Mouse (Mus musculus) right cerebral cortex, postnatal 36 days (tissue): Measurements from ENCODE around the gene Rbms3.

Experiments
- DNase-seq, 2 experiments: peaks; one replicate each; pipeline ENCODE4 v3.0.0; 2022; ENCODE audit warnings: low spot score in 2 of 2, mixed read lengths in 1 of 2

Rbms3 gene

DNA sequence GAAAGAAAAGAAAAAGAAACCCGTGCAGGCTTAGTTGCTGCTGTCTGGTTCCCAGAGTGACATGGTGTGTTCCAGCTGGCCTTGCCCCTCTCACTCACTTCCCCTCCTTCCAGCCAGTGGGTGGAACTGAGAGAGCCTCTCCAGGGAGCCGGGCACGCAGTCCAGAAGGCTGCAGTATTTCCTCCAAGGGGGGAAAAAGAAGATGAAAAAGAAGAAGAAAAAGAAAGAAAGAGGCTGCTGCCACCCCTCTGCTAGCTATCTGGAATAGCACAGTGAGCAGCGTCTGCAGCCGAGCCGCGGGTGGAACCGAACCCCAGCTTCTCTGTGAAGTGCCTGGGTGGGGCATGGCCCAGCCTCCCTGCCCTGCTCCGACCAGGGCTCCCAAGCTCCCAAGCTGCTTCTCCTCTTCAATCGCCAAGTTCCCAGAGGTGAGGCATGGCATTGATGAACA is 377.3 kb downstream of the Rbms3 start:
- DNase-seq, result no peak

DNA sequence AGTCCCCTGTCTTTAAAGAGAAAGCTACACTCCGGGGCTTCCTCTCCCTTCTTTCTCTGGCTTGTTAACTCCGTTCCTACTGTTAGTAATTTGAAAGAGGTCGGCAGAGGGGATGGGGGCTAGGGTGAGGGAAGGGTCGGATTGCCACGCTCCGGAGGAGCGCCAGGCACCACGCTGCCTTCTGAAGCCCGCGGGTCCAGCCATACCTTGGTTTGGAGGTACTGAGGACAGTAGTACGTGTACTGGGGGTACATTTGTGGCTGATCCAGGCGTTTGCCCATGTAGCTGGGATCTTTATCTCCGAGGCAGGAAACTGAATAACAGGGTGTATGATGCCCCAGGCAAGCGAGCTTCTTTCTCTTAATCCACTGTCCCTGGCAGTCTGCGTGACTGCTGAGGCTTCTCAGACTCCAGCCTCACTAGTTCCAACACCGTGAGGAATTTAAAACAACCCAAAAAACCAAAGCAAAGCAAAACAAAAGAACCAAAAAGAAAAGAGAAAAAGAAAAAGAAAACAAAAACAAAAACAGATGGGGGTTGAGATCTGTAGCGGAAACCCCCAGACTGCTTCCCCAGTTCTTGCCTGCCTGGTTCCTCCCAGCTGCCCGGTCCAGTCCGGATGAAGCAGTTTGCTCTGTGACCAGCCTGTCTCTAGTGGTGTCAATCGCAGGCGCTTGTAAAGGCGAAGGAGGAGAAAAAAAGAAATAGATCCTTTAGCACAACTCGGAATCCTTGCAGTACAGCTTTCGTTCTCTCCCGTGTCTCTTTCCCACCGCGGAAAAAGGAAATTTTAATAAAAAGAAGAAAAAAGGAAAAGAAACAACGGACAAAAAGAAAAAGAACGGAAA is 378.0 kb downstream of the Rbms3 start:
- no peak for DNase-seq

DNA sequence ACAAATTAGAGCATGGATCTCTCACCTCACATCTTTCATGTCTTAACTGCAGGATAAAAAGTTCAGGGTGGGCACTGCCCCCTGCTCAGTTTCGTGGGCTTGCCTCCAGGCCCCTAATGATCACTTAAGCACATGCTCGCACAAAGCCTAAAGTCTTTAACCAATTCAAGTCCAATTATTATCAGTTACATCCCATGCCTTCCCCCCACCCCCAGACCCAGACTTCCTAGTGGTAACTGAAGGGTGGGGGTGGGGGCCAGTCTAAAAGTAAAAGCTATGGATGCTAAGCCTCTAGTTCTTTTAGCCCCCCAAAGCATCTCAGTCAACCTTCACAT is 378.9 kb downstream of the Rbms3 start:
- DNase-seq, result no peak

DNA sequence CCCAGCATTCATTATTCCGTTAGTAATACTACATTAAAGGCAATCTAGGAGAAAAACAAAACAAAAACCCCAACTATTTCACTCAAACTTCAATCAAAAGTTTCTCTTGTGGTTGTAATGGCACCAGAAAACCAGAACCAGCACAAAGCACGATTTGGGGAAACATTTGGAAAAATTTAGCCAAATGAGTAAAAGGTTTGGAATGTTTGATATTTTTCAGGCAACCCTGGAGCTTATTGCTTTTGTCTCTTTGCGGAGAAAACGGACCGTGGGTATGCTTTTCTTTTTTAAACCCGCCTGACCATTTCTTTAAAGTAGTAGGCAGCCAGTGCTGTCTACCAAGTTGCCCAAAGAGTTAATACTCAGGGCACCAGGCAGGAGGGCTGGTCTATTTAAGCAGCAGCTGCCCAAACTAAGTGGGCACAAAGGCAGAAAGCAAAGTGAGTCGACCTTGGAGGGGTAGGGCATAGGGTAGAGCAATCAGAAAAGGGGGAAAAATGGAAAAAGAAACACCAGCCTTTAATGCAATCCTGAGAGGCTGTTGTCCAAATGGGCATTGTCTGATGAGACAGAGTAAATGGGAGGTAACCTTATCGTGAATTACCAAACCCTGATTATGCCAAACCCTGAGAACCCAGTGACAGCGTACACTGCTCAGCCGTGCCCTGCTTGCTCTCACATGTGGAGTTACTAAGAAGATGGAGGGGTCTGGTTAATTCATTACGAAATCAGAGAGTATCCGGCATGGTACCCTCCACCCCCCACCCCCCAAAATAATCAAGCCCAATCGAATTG is 379.5 kb downstream of the Rbms3 start:
- no peak for DNase-seq

DNA sequence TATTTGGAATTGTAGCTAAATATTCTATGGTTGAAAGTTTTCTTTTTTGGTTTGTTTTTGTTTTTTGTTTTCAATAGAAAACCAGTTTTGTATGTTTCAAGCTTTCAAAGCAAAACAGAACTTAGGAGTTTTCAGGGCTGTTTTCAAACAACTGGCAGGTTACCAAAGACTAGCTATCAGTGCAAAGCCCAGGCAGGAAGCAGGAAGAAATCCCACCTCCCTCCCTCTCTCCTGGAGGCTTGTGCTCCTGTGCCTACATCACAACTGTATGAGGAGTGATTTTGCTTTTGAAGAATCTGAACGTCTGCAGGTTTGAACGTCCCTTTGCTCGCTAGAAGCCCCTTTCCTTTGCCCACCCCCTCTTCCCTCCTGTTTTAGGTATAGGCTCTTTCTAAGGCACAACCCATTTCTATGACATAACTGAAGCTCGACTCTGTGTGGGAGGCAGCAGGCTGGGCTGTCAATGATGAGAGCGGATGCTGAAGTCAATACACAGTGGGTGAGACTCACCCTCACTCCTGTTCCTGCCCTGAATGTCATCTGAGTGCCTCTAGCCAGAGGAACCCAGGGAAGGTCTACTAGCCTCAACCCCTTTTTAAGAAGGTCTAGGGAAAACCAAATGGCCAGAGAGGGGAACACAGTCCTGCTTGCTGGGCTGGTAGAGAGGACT is 382.3 kb downstream of the Rbms3 start:
- no peak for DNase-seq

DNA sequence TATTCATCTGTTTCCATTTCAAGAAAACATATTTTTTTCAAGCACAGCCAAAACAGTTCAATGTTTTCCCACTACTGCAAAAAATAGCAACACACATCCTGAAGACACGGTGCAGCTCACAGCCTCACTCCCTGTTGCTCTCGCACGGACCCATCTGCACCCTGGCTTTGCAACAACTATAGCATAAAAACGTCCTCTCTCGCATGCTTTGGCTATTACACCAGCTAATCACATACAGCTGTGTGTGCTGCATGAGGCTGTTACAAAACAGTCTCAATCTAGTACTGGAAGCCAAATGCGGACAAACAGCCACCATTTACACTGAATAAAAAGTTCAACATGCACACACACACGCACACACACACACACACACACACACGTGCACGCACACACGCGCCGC is 383.5 kb downstream of the Rbms3 start:
- no peak for DNase-seq

DNA sequence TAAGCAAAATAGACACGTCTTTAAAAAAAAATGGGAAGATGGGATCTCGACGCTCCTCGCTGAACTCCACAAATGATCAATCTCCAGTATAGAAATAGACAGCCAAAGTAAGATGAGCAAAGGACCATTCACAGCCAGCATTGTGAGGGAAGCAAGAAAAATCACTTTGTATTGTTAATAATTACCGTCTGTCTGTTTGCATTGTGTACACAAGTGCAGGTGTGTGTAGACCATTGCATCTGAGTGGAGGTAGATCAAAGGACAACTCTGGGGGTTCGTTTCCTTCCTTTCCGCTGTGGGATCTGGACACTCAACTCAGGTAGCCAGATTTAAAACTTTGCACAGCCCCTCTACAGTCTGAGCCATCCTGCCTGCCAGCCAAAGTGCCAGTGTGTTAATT is 386.3 kb downstream of the Rbms3 start:
- DNase-seq, result no peak

DNA sequence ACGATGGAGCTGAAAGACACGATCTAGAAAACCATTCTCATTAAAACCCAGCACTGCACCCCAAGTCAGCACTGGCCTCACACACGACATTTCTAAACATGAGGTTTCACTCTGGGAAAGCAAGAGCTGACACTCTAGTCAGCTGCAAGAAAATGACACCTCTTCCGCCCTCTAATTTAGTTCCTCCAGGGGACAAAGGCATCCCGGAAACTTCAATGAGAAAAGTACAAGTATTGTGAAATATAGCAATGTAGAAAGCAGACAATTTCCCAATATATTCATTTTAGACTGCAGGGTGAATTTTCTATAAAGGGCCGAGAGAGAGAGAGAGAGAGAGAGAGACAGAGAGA is 395.0 kb downstream of the Rbms3 start:
- DNase-seq, result no peak

DNA sequence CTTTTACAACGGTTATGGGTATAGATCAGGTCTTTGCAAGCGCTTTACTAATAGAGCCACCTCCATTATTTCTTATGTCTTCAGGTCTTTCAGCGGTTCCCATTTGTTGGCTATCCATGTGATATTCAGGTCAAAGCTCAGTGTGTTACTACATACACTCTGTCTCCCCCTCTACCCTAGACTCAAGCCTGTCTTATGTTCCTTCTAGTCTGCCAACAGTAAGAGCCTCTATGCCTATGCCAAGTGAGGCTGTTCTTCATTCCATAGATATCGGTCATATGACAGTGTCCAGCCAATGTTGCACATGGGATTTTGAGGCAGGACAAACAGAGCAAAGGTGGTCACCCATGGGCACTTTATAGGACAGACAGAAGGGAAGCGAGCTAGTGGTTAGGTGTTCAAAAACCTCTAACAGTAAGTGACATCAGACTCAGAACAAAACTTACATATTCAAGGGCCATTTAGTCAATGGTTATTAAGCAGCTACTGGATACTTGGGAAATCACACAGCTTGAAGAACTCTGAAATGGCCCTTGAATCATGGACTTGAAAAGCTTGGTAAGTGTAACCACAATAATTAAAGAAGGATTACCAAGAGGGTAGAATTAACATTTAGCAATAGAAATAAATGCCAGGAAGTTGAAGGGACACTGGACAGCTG is 395.5 kb downstream of the Rbms3 start:
- no peak for DNase-seq

DNA sequence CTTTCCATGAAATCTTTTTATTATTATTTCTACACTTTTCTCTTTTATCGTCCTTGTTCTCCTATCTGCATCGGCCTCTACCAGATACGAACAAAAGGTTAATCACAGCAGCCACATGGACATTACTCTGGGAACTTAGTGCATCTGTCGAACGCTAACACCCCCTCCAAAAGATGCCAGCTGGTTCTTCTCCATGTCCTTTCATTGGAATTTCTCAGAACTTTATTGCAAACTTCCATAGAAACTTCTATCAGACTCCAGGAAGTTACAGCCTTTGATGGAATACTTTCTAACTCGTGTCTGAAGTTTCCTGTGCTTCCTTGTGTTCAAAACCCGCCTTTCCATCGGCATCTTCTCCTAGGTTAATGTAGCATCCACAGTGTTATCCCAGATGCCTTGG is 407.0 kb downstream of the Rbms3 start:
- DNase-seq, result no peak

DNA sequence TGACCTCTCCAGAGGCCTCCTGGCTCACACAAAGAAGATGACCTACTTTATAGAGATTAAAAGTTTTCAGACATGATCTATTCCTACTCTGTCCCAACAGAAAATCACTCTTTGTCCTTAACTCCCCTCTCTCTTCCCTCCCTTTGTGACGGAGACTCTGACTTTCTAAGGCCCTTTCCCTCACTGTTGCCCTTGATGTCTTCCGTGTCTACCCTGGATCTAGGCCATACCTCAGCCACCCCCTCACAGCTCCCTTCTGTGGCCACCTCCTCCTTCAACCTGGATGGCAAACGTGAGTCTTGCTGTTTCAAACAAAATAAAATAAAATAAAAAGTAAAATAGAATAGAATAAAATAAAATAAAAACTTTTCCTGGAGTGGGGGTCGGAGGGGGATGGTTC is 408.2 kb downstream of the Rbms3 start:
- no peak for DNase-seq

DNA sequence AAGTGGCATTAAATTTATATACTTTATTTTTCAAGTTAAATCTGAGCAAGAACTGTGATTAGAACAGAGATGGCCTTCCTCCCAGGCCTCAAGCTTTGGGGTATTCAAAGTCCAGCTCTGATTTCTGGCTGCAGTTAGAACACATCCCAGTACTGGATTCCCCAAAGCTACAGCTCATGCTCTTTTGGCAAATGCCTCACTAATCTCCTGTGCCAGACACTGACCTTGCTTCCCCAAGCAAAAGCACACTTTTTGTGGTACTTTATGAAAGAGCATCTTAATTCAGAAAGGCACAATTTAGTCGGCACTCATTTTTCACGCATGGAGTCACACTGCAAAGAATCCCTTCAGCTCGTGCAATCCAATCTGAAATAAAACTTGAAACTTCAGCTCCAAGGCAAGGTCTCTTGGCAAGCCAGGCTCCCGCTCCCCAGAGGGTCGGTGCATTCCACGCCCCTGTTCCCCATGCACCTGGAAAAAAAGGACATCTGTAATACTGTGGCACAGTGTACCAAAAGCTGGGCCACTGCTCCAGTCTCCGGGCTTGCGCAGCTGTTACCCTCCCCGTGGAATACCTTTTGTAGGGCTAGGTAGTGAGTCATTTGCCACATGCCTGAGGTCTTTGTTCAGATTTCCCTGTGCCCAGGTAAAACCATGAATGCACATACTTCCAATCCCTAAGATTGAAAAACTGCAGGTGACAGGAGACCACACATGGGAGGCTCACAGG is 413.5 kb downstream of the Rbms3 start:
- no peak for DNase-seq

DNA sequence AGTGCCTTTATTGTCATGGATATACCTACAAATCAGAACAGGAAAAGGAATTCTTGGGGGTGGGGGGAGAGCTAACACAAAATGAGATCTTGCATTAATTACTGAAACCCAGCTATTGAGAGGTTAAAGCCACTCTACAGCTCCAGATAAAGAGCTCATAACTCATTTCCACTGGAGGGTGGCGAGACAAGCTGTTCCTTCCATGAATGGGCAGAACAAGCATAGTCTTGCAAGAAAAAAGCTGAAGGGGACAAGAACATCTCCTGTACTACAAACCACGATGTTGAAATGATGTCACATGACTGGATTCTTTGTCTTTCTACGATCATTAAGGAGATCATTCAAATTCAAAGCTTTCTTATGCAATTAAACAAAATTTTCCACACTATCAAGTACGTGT is 417.7 kb downstream of the Rbms3 start:
- no peak for DNase-seq

DNA sequence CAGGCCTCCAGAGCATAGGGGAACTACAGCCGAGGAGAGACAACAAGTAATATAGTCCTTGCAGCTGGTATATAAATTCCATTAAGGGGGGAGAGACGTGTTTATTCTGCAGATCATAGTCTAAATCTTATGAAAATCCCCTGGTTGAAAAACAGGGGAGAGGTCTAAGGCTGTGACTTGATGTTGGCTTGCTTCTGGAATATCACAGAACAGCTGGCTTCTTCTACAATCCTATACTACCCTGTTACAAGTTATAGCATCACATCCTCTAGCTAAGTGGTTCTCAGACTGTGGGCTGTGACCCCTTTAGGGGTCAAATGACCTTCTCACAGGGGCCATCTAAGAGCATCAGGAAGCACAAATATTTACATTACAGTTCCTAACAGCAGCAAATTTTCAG is 419.4 kb downstream of the Rbms3 start:
- no peak for DNase-seq

DNA sequence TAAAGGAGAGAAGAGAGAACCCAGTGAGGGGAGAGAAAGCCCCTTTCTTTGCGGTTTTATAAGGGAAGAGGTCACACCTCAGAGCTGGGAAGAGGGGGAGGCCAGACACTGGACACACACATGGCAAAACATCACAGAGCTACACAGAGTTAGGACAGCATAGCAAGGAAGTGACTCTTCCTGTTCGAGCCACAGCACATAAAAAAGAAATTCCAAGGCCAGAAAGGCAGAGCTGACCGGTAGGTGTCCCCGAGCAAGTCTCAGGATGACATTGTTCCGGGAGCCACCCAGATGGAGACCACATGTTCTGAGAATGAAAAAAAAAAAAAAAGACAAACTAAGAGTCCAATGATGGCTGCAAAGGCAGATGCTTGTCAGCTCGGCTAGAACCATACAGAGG is 424.3 kb downstream of the Rbms3 start:
- DNase-seq, result no peak

DNA sequence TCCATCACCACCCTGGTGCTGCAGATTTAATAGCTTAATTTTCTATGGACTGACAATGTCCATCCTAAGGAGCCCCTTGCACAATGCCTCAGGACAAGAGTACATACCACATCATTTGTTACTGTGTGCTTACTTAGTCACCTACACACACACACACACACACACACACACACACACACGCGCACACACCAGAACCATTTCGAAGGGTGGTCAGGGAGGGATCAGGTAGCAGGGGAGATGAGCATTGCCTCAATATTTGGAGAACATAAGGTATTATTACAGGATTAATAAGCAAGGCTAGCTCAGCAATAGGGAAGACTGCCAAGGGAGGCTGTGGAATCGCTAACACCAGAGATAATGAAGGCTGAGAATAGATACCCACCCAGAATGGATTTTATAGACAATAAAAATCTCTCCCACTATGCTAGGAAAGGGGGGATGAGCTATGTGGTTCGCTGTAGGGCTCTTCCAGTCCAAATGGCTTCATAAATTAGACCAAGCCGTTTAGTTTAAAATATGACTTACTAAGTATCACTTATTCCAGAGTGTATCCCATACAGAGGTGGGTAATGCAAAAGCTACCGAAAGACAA is 429.6 kb downstream of the Rbms3 start:
- DNase-seq, result no peak

DNA sequence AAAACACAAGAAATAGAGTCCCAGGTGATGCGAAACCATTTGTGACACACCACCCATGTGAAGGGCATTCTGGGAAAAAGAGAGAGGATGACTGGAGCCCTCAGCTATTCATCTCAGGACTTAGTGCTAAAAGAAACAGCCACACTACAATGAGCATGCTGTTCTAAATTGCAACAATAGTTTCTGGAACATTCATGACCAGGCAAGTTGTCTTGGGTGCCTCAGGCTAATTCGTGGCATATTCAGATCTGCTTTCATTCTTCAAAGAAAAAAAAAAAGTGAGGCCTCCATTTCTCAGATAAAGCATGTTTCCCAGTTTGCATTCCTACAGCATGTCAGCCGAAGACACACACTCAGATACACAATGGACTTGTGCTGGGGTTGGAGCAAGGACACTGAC is 432.2 kb downstream of the Rbms3 start:
- DNase-seq, result no peak

DNA sequence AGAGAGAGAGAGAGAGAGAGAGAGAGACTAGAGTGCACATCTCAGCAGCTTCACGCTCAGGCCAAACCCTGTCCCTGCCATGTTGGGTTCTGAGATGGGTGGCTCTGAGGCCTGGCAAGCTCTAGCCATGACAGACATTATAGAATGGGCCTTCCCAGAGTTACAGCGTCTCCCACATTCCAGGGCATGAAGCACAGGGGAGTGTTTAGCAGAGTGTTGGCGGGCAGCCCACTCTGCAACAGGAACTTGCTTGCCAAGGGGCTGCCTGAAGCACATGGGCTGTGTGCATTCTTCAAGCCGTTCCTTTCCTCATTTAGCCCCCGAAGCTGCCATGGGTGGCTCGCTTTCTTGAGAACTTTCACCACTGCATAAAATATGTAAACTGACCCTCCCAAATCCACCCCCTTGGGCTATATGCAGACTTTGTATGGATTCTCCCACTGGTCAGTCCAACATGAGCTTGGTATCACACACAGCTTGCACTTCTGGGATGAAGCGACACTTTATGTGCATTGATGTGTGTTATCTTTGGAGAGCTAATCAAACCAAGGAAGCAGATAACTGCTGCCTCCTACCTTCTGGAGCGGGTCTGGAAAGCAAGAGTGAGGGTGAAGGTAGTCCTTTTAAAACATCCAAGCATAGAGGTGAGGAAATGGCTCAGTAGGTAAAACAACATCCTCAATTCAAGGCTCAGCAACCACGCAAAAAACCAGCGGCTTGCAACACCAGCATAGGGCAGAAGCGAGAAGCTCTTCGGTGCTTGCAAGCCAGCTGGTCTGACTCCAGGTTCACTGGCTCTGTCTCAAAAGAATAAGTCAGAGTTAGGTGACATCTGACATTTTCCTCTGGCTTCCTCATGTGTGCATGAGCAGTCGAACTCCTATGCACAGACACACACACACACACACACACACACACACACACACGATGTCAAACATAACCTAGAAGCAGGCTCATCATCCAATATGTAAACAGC is 436.9 kb downstream of the Rbms3 start:
- DNase-seq, result peak in 1 of 2 experiments; percentile 25

DNA sequence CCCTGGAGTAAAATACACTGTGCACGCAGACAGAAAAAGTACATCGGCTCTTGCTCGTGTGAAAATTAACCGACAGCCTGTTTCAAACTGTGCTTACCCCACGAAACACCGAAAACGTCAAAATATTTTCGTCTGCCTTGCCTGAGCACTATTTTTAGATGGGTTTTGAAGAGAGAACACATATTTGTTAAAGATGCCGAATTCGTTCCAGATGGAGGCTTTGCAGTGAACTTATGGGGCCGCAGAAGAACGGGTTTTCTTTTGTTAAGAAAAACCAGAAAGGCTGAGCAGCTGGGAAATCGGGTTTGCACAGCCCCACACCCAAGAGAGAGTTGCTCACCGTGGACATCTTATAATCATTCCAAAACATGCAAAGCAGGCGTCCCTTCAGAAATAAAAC is 437.6 kb downstream of the Rbms3 start:
- DNase-seq, result peak in 1 of 2 experiments; percentile 12

DNA sequence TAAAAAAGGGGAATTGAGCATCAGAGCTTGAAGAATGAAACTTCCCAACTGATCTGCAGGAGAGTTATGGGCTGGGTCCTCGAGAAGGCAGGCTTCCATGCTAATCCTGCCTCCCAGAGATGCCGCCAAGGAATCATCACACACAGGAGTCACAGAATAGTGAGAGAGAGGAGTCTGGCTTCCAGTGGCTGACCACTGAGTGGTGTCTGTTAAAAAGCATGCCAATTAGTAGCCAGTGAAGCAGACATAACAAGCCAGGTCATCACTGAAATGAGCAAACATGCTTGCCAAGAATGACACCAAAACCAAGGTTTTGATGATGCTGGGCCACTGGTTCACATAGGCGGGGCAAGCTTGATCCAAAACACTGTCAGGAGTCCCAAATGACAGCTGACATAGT is 441.3 kb downstream of the Rbms3 start:
- no peak for DNase-seq
